Mouse (Mus musculus) spleen, postnatal 36 days (tissue): ENCODE results near the gene Thra.
A peak's percentile ranks its signal among the peaks of the same experiment; 100 is the strongest.

Experiments
- DNase-seq, 2 experiments: peaks; one replicate each; pipeline ENCODE4 v3.0.0; 2022; ENCODE audit warnings: low spot score in 2 of 2, mixed read lengths in 1 of 2

Thra gene

DNA sequence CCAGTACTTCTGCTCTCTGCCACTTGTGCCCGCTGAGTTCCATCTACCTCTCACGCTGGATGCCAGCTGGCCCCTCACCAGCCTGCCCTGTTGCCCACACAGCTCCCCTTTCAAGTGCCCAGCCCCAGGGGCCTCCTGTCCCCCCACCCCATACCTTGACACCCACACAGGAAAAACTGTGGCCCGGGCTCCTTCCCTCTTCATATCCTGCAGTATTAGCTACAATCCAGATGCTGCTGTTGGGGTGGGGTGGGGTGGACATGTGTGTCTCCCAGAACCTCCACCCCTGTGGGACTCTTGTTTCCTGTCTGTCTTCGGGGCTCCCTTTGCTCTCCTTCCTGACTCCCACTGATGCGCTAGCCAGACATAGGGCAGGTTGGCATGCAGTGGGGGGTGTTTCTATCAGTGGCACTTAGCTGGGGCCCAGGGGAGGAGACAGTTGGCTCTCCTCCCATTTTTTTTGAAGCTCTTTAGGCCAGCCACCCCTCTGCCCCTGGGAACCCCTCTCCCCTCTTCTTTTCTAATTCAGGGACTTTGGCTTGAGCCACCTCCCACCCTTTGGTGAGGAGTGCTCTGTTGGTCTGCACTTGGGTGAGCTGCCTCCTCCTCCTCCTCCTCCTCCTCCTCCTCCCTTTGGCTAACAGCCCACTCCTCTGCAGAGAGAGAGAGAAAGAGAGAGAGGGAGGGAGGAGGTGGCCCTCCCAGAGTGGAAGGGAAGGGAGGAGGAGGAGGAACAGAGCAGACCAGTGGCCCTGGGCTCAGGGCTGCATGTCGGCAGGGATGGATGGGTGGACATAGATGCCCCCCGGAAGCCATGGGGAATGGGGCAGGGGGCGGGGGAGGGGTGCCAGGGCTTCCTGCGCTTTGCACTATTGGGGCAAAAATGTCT lies 25.2 kb downstream of the Thra start:
- DNase-seq, result no peak

DNA sequence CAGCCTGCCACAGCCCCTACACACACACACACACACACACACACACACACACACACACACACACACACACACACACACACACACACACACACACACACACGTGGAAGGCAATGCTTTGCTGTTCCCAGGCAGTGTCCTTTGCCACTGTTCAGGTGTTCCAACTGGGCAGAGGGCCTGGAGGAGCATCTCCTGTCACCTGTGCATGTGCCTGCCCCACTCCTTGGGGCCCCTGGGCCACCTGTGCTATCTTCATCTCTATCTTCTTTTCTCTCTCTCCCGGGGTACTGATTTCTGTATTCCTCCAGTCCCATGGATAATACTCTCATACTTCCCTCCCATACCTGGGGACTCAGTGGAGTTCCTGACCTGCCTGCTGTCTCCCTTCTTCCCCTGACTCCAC lies 25.9 kb downstream of the Thra start:
- DNase-seq, result no peak

DNA sequence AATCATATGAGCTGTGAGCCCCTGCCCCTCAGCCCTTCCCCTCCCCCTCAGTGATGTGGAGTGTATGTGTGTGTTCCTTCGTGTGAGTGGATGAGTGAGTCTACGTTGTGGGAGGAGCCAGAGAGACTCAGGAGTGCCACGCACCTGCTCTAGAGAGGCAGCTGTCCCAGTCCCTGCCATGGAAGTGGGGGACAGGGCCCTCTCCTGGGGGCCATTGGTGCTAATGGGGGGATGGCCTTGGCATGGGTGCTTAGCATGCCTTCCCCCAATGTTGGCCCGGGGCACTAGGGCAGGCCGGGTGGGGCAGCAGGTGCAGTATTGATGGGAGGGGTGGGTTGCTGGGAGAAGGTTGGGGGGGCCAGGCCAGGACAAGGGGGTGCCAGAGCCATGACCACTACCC lies 26.4 kb downstream of the Thra start:
- no peak for DNase-seq

DNA sequence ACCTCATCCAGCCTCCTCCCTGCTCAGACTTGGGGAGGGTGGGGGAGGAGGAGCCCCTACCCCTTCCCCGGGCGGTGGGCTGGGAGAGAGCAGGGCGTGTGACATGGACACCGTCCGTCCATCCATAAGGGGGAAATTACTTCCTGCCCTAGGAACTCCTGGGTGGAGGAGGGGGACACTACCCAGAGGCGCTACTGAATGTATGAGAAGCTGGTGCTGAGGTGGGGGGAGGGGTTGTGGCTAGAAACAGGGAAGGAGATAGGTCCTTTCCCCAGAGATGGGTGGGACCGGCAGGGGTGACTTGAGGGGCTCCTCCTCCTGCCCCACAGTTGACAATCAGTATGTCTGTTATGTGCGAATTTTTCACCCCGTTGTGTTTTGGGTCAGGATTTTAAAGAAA lies 26.8 kb downstream of the Thra start:
- no peak for DNase-seq

DNA sequence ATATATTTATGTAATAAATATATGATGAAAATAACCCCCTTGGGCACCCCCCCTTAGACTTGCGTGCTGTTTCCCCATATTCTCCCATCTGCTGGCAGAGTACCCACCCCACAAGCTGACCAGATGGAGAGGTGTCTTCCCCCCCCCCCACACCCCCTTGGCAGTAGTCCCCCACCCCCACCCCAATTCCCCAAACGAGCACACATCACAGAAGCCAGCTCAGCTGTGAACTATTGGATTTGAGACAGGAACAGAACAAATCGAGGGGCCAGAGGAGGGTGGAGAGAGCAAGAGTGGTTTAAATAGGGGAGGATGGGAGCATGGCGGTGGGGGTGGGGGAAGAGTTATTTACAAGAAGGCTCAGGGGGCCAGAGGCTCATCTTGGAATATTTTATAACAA lies 27.3 kb downstream of the Thra start:
- DNase-seq, result no peak

DNA sequence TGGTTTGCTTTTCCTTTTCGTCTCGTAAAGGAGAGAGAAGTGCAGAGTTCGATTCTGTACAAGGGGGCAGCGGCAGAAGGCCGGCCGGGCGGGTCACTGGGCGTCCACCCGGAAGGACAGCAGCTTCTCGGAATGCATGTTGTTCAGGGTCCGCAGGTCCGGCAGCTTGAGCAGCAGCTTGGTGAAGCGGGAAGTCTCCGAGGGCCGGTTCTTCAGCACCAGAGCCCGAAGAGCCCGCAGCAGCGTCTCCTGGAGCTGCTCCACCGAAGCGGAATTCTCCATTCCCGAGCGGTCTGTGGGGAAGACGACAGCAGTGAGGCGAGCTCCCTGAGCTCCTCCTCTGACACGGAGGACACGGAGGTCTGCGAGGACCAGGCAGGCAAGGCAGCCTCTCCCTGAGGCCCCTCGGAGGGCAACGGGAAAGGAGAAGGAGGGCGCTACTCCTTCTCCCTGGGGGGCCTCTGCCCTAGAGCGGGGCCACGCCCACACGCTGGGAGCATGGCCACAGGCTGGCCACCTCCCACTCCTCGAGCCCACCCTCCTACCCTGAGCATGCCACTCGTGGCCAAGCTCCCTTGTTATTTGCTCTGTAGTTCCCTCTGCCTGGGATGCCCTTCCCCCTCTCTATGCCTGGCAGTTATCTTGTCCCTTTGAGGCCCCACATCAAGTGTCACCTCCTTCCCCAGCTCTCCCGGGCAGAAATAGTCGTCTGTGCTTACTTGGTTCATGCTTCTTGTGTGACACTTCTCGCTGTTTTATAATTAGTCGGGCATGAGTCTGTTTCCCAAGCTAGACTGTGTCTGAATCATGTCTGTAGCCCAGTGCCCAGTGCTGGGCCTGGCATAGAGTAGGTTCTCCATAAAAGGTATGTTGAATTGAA lies 27.9 kb downstream of the Thra start:
- DNase-seq, result no peak

DNA sequence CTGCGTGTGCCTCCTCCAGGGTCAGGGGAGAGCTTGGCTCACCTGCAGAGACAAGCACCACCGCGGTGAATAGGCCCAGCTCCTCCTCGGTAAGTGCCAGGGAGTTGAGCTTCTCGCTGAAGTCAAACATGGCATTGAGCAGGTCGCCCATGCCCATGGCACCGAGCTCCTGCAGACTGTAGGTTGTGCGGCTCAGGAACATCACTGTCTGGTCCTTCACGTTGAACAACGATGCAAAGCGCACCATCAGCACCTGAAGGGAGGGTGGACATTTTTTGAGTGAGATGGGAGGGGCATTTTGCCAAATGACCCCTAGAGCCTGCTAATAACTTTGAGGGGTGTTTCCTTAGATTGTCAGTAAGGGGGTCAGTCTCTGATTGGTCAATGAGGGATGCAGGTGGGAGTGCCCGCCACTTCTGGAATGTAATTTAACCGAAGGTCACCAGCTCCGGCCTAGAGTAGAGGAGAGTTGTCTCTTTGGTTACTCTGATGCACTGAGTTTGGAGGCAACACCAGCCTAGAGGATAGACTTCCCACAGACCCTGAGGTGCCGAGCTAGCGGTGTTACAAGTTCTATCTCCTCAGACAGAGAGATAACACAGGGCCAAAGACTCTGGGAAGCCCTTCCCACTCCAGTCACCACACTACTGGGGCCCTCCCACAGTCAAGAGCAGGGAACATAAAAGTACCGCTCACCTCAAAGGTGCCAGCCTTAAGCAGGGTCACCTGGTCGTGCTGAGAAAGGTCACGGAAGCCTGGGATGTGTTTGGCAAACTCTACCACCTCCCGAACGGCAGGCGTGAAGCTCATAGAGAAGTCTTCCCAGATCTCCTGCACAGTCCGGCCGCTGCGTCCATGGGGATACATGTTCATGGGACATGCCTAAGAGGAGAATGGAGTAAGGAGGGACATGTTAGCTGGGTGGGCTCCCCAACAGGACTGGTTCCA lies 28.8 kb downstream of the Thra start:
- no peak for DNase-seq

DNA sequence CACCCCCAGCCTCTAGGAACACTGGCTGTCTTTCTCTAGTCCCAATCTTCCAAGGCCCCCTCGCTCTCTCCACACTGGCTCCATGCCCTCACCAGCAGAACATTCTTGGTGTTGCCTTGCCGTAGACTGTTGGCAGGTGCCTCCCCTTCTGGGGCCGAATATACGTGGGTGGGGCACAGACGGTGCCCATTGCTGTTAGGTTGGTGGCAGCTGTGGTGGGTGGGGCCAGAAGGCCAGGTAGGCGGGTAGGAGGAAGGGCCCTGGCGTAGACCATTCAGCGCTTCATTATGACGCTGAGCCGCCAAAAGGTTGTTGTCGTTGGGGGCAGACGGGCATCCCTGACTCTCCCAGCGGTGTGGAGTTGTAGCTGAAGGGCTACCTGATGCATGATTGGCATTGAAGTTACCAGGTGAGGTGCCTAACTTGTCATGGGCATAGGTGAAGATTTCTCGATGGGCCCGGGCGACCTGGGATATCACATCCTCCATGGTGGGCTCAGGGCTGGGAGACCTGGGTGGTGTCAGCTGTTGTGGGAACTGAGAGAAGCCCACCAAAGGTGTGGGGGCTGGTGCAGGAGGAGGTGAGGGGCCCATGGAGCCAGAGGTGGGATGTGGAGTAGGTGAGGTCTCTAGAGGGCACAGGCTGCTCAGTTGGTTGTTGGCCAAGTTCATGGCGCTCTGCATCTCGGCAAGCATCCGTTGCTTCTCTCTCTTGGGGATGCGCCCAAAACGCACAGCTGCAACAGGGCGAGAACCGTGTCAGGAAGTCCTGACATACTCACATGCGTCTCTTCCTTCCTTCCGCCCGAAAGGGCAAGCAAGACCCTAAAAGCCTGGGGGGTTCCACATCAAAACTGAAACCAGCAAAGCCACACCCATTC lies 29.9 kb downstream of the Thra start:
- peak; percentile 74 to 75 for DNase-seq

DNA sequence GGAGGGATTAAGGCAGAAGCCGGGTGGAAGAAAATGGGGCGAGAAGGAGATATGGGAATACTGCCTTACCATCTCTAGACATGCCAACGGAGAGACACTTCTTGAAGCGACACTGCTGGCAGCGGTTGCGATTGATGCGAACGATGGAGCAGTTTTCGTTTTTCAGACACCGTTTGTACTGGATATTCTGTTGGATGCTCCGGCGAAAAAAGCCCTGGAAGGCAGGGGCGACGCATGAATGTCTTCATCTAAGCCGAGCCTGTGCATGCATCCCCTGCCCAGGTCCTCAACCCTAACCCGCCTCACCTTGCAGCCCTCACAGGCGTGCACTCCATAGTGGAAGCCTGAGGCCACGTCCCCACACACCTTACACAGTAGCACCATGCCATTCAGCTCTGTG lies 30.7 kb downstream of the Thra start:
- no peak for DNase-seq

DNA sequence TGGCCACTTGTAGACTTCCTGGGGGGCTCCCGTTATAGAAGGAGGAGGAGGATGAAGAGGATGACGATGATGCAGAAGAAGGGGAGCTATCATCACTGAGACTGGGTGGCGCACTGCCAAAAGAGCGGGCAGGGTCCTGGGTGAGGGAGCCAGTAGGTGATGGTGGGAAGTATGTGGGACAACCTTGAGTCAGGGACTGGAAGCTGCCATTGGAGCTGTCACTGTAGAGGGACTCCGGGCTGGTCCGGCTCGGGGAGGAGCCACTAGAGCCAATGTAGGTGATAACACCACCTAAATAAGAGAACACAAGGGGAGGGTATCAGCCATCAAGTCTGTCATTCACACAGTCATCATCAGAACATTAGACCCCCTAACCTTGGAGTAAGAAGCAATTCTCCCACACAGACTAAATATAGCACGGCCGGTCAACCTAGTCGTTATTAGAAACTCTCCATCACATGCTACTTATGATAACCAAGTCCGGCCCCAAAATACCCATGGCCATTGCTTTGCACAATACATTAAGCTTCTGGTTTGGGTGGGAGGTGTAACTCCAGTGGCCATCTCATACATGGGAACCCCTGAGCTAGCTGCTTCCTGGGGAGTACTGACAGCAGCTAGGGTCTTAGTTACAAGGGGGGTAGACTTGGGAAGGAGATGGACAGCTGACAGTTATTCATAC lies 31.5 kb downstream of the Thra start:
- DNase-seq, result no peak

DNA sequence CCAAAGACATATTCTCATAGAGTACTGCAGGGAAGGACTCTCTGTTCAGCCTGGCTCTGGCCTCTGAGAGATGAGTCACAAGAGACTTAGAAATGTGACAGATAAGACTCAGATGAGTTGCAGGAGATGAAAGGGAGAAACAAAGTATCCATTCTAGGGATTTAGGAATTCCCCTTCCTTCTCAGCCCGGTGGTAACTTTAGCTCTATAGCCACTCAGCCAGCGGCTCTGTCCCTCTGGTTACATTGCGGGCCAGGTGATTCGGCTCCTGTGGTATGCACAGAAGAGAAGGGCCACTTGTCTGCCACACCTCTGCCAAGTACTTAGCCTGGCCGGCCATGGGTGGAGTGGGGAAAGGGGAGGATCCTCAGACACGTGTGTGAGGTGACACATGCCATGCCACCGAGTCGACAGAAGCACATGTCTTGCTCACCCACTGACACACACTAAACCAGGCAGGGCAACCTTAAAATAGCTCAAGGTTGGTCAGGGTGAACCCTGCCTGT lies 32.3 kb downstream of the Thra start:
- no peak for DNase-seq

DNA sequence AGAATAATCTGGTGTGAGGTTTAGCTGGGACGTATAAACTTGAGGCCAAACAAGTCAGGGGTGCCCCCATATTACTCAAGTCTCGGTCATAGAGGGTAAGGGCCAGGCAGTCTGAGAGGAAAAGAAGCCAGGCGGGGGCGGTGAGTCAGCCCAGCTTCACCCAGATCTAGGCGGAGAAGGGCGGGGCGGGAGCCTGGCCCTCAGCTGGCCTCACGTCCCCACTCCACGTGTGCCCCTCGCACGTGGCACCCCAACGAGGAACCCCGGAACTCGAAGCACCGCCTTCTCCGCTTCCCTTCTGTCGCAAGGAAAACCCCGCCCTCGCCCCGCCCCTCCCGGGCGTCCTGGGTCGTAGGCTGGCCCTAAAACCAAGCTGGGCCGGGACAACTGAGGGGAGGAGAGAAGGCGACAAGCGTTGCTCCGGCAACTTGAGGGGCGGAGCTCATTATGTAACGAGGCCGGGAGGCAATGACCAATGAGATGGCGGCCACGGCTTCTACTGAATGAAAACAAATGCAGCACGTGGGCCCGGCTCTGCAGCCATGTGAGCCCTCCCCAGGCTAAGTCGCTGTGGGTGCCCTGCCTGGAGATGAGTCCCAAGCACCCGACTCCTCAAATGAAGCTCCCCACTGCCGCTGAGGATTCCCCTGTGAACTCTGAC lies 33.3 kb downstream of the Thra start:
- DNase-seq, result peak; percentile 99

DNA sequence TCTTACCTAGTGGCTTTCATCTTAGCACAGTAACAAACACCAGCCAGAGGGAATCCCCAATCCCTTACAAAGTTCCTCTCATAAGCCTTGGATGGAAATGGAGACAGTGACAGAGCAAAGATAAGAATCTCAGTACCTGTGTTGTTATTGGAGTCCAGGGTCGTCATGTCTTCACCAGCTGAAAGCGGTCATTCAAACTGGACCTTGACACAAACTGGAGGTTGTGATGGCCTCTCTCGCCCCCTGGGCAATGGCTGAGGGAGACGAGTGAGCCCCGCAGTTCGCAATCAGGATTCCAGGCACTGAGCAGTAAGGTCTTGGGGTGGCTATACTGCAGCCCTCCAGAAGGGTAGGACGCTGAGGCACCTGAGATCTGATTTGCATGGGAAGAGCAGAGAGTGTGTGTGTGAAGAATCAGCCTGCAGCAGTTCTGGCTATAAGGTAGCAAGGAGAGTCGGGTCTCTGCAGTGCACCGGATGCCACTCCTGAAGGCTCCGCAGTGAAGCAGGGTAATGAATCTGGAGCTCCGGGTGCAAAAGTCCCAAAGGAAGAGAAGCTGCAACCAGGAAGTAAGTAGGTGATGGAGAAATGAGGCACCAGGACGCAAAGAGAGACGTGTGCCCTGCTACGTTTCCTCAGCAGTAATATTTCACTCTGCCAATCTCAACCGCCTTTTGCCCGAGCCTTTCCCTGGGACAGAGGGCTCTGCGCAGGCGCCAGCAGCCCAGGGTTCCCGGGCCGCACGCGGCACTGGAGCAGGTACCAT lies 34.3 kb downstream of the Thra start, which contains the start of gene Nr1d1:
Gene Nr1d1 (minus strand): TSS at position 752 of the 766 bp plus-strand sequence.
- no peak for DNase-seq

DNA sequence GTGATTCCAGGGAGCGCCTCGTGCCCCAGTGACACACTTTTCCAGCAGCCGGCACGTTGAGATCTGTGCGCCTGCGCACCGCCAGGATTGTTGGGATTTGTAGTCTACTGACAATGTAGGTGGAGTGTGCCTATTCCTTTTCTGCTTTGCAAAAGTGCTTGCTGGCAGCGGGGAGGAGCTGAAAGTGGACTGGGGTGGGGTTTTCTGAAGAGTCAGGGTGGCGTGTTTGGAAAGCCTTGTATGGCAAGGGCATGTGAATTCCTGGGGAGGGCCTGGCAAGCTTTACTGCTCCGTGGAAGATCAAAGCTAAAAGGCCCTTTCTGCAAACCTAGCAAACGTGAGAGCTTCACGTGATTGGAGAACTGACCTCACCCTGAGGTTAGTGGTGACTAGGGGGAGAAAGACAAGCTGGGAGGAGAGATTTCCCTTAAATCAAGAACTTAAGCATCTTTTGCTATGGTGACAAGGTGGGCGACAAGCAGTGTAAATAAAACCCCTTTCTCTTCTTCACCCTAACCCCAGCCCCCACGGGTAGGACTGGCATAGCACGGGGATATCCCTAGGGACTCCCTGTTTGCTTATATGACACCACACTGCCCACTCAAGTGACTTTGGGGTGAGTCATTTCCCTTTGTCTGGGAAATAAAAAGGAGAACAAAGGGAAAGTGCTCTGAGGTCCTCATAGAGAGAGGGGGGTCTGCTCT lies 35.1 kb downstream of the Thra start:
- peak; percentile 85 to 88 for DNase-seq

DNA sequence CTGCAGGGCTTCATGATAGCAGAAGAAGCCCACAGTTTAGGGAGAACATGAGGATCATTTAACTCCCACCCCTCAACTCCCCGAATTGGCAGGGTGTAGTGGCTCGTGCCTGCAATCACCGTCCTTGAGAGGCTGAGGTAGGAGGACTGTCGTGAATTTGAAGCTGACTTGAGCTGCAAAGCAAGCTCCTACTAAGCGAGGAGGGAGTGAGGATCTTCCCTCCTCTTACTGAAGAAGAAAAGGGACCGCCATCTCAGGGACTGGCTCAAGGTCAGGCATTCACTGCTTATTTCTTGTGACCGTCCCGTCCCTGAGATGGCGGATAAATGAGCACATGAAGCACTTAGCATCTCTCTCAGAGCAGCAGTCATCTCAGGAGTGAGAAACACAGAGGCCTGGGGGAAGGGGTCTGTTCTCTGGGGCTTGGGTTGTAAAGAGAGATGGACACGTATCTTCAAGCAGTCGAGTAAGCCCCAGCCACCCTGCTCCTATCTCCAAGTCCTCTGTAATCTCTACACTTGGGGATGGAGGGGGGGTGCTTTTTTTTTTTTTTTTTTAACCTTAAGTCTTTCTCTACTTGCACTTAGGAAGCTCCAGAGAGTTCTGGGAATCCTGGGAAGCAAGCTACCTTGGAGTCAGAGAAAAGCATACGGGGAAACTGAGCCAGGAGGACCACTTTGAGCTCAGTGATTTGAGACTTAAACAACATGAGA lies 35.8 kb downstream of the Thra start:
- no peak for DNase-seq

DNA sequence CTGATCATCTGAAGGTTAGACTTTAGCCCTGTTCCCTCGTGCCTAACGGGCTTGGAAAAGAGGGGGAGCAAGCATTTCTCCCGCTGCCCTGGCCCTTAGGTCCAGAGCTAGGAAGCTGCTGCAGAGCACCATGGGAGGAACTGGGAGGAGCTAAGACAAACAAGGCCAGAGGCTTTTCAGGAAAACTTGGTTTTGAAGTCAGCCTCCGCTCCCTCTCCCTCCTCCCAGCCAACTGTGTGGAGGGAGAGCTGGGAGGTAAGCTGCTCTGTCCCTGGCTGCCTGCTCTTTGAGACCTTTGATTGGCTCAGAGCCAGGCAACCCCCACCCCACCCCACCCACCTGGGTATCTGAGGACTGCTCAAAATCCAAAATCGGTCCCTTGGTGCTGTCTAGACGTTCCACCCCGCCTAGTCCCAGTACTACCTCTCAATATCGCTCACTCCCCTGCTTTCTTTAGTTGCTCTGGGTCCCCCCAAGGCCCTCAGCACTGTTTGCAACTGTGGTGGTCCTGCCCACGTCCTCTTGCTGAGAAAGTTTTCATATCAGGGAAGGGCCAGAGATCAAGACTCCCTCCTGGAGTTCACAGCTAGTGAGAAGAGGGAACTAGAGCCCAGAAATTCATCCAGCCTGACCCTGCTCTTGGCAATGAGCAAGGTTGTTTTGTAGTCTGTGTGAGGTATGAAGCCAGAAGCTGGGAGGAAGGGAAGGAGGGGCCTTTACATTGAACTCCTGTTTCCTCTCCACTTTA lies 36.6 kb downstream of the Thra start:
- DNase-seq, result no peak
